Mouse (Mus musculus) common myeloid progenitor, adult 5-6 weeks (primary cell): Measurements from ENCODE around the gene Col7a1. TPM values are rescaled to one million over a fixed set of nuclear protein-coding genes. Genes with fewer than 3 reads are reported as not detected.

Experiments used
- ATAC-seq: replicated peaks from 2 replicates; pipeline ENCODE4 v1.8.0; 2016; ENCODE audit warnings: low read depth, mild to moderate bottlenecking, moderate TSS enrichment, inconsistent platforms; ENCODE audit not compliant: poor library complexity, severe bottlenecking
- total RNA-seq: library from RNA; stranded (forward); fragments of 200-1000, 187-1606 nt; gene quantifications from 2 replicates; pipeline ENCODE4 v1.2.3, GENCODE M21; 2017

The Col7a1 gene
- total RNA-seq = 0.05 TPM in 1 of 2 replicates, not detected in the other

- no peak for ATAC-seq
These were observed at the start of gene Col7a1 for GRCm38 (mm10) chr9:108953081-108953636. TSS of gene Col7a1 (plus strand) at chr9:108953586.

GRCm38 (mm10) chr9:108912308-108912707 lies 41.1 kb upstream of the Col7a1 start:
- ATAC-seq = no peak

- no peak for ATAC-seq
These were observed 40.2 kb upstream of the Col7a1 start for GRCm38 (mm10) chr9:108913161-108913560.

GRCm38 (mm10) chr9:108913621-108914020 lies 39.8 kb upstream of the Col7a1 start:
- no peak for ATAC-seq

- no peak for ATAC-seq
These were observed 38.9 kb upstream of the Col7a1 start, which contains the start of gene Tmem89 for GRCm38 (mm10) chr9:108914491-108914890. TSS of gene Tmem89 (plus strand) at chr9:108914619.

GRCm38 (mm10) chr9:108925897-108926296 lies 27.5 kb upstream of the Col7a1 start:
- peak; percentile 22; the same call in 1 of the 2 replicates for ATAC-seq

GRCm38 (mm10) chr9:108928424-108928823 lies 25.0 kb upstream of the Col7a1 start:
- ATAC-seq = no peak

- 0 out of 2 replicates have a peak, but pooled peaks have one; percentile 8 for ATAC-seq
These were observed 17.4 kb upstream of the Col7a1 start for GRCm38 (mm10) chr9:108935991-108936390.

GRCm38 (mm10) chr9:108936418-108937364 lies 16.7 kb upstream of the Col7a1 start, which contains the start of gene Uqcrc1:
TSS of gene Uqcrc1 (plus strand) at chr9:108936633.
- peak; percentile 97 for ATAC-seq

GRCm38 (mm10) chr9:108945111-108945510 lies 8.3 kb upstream of the Col7a1 start:
- ATAC-seq = no peak

- ATAC-seq = no peak
These were observed 7.8 kb upstream of the Col7a1 start for GRCm38 (mm10) chr9:108945608-108946007.

GRCm38 (mm10) chr9:108949231-108949966 lies 4.0 kb upstream of the Col7a1 start:
- no peak for ATAC-seq

GRCm38 (mm10) chr9:108949967-108950728 lies 3.2 kb upstream of the Col7a1 start:
- ATAC-seq = no peak

- no peak for ATAC-seq
These were observed 1.9 kb downstream of the Col7a1 start for GRCm38 (mm10) chr9:108955241-108955640.

GRCm38 (mm10) chr9:108955846-108956245 lies 2.5 kb downstream of the Col7a1 start:
- ATAC-seq = no peak

- ATAC-seq = no peak
These were observed 10.2 kb downstream of the Col7a1 start for GRCm38 (mm10) chr9:108963577-108963976.

GRCm38 (mm10) chr9:108964338-108964737 lies 11.0 kb downstream of the Col7a1 start:
- ATAC-seq = no peak

- no peak for ATAC-seq
These were observed 17.2 kb downstream of the Col7a1 start for GRCm38 (mm10) chr9:108970623-108971022.

GRCm38 (mm10) chr9:108976483-108976882 lies 23.1 kb downstream of the Col7a1 start:
- ATAC-seq = no peak

- no peak for ATAC-seq
These were observed 24.6 kb downstream of the Col7a1 start for GRCm38 (mm10) chr9:108977966-108978365.
